Mouse (Mus musculus): ENCODE measurements around the gene Srrm3. TPM values are rescaled to one million over a fixed set of nuclear protein-coding genes. Genes with fewer than 3 reads are reported as not detected.

Srrm3 gene
- polyA plus RNA-seq, 1 experiment from 2014 or later = 0.19 TPM

DNA sequence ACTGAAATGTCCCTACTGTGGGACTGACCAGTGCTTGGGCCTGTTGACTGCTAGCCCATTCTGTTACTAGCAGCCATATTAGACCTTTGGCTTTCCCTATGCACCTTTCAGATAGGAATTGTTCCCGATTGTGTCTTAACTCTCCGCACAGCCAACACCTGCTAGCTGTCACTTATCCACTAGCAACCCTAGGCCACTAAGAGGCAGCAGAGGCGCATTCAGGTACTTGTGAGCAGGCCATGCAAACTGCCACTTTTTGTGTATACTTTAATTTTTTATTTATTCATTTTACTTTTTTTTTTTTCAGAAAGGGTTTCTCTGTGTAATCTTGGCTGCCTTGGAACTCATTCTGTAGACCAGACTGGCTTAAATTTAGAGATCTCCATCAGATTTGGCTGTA lies 94.0 kb downstream of the Srrm3 start:
- Histone ChIP-seq H3K27me3 (no peaks in the 10 kb centered on the region), H3K4me2 (replicated peaks) (no peak overlapping the region), H3K27ac (no peak overlapping the region), H3K9ac (no peak overlapping the region), H3K4me3 (no peak overlapping the region), H3K36me3 (peaks cover 2% of the 10 kb centered on the region; the same call in 1 of the 2 replicates), H3K9me3 (no peaks in the 10 kb centered on the region), H3K4me1 (peaks cover 12% of the 10 kb centered on the region; the same call in 1 of the 2 replicates)
- 71% methylated on average over 3 of the region's 3 CpGs for WGBS
- no peak for ATAC-seq (ENCODE audit: low FRiP score, low read depth)

- Histone ChIP-seq H3K27ac (no peak overlapping the region), H3K4me1 (peaks cover 16% of the 10 kb centered on the region; the same call in 1 of the 2 replicates), H3K9ac (no peak overlapping the region), H3K36me3 (peaks cover 3% of the 10 kb centered on the region), H3K27me3 (no peaks in the 10 kb centered on the region), H3K9me3 (no peaks in the 10 kb centered on the region), H3K4me3 (no peak overlapping the region), H3K4me2 (replicated peaks) (no peak overlapping the region)
- ATAC-seq (ENCODE audit: low FRiP score, low read depth) = no peak
- 68% methylated on average over 6 of the region's 6 CpGs for WGBS
These were observed 94.8 kb downstream of the Srrm3 start for GRCm38 (mm10) chr5:135901354-135902095.

GRCm38 (mm10) chr5:135903058-135903457 lies 96.4 kb downstream of the Srrm3 start:
- WGBS = 28% methylated on average over 7 of the region's 7 CpGs
- Histone ChIP-seq H3K4me2 (replicated peaks) (peak overlapping the region; percentile 66), H3K4me3 (peak overlapping the region; percentile 42), H3K27me3 (no peaks in the 10 kb centered on the region), H3K9me3 (no peaks in the 10 kb centered on the region), H3K36me3 (peaks cover 18% of the 10 kb centered on the region), H3K9ac (peak overlapping the region; percentile 52; the same call in 1 of the 2 replicates), H3K4me1 (peaks cover 16% of the 10 kb centered on the region; the same call in 1 of the 2 replicates), H3K27ac (no peak overlapping the region; the same call in 1 of the 2 replicates)
- ATAC-seq (ENCODE audit: low FRiP score, low read depth) = no peak

DNA sequence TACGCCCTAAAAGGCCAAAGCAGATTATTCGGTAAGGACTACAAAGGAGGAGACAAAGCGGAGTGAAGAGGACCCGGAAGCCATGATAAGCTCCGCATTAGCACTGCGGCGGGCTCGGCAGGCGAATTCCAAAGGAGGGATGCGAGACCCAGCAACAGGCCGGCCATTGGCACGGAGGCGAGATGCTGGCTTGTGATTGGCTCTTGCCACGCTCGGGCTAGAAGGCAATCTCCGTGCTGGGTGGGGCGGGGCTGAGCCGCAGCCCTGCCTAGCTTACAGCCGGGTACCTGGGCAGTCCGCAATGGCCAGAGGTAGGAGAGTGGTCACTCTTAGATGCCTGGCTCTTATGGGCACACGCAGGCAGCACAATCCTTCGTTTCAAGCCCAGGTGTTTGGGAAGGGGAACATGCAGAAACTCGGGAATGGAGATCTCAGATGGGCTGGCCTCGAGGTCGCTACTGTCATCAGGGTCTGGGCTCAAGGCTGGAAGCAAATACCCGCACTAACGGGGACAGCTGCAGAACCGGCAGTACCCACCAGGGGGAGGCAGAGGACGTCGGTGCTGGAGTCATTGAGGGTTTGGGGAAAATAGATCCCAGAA lies 97.0 kb downstream of the Srrm3 start:
- H3K4me2 ChIP-seq (replicated peaks) = peak overlapping the region; percentile 66
- H3K36me3 ChIP-seq = peaks cover 23% of the 10 kb centered on the region
- ATAC-seq (ENCODE audit: low FRiP score, low read depth) = peak; percentile 97
- H3K27me3 ChIP-seq = no peaks in the 10 kb centered on the region
- H3K27ac ChIP-seq = peak overlapping the region; percentile 55; the same call in 1 of the 2 replicates
- peak overlapping the region; percentile 52 for H3K9ac ChIP-seq
- H3K4me3 ChIP-seq = peak overlapping the region; percentile 42
- under 1% methylated on average over 30 of the region's 30 CpGs for WGBS
- H3K4me1 ChIP-seq = peaks cover 16% of the 10 kb centered on the region; the same call in 1 of the 2 replicates
- H3K9me3 ChIP-seq = no peaks in the 10 kb centered on the region

DNA sequence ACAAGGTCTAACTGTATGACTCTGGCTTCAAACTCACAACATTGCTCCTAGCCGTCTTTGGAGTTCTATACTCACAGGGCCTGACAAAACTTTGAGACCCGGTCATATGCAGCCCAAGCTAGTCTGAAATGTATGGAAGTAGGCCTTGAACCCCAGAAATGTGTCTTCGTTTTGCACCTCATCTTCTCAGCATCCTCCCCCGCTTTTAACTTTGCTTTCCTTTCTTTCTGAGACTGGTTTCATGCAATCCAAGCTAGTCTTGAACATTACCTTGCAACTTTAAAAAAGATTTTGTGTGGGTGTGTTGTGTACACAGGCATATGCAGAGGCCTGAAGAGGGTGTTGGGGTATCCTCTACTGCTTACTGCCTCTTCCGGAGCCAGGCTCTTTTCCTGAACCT lies 97.6 kb downstream of the Srrm3 start:
- ATAC-seq (ENCODE audit: low FRiP score, low read depth) = no peak
- 66% methylated on average over 5 of the region's 5 CpGs for WGBS
- H3K9me3 ChIP-seq = no peaks in the 10 kb centered on the region
- peak overlapping the region; percentile 42; the same call in 1 of the 2 replicates for H3K4me3 ChIP-seq
- peaks cover 16% of the 10 kb centered on the region; the same call in 1 of the 2 replicates for H3K4me1 ChIP-seq
- H3K27me3 ChIP-seq = no peaks in the 10 kb centered on the region
- peak overlapping the region; percentile 15; the same call in 1 of the 2 replicates for H3K27ac ChIP-seq
- H3K36me3 ChIP-seq = peaks cover 29% of the 10 kb centered on the region
- no peak overlapping the region; the same call in 1 of the 2 replicates for H3K9ac ChIP-seq
- peak overlapping the region; percentile 66 for H3K4me2 ChIP-seq (replicated peaks)

- no peaks in the 10 kb centered on the region for H3K27me3 ChIP-seq
- no peak for ATAC-seq (ENCODE audit: low FRiP score, low read depth)
- no peaks in the 10 kb centered on the region for H3K9me3 ChIP-seq
- H3K4me3 ChIP-seq = no peak overlapping the region
- no peak overlapping the region for H3K4me2 ChIP-seq (replicated peaks)
- peak overlapping the region; percentile 6; the same call in 1 of the 2 replicates for H3K27ac ChIP-seq
- H3K4me1 ChIP-seq = peaks cover 16% of the 10 kb centered on the region; the same call in 1 of the 2 replicates
- whole genome bisulfite sequencing = 62% methylated on average over 8 of the region's 8 CpGs
- H3K36me3 ChIP-seq = peaks cover 42% of the 10 kb centered on the region
- H3K9ac ChIP-seq = no peak overlapping the region
These were observed 98.9 kb downstream of the Srrm3 start for GRCm38 (mm10) chr5:135905320-135906225.

DNA sequence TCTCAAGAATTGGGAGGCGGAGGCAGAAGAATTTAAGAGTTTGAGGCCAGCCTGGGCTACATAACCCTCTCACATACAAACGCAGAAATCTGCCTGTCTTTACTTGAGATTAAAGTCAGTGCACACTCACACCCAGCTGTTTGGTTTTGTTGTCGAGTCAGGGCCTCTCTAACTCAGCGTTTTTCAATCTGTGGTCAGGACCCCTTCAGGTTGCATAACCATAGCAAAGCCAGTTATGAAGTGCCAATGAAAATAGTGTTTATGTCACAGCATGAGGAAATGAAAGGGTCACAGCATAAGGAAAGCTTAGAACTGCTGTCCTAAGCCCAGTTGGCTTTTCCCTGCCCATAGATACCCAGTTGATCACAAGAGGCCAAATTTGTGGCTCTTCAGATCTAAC lies 100.2 kb downstream of the Srrm3 start:
- Histone ChIP-seq H3K36me3 (peaks cover 54% of the 10 kb centered on the region), H3K4me3 (no peak overlapping the region), H3K4me1 (peaks cover 16% of the 10 kb centered on the region; the same call in 1 of the 2 replicates), H3K9me3 (no peaks in the 10 kb centered on the region), H3K4me2 (replicated peaks) (no peak overlapping the region), H3K9ac (no peak overlapping the region), H3K27ac (no peak overlapping the region), H3K27me3 (no peaks in the 10 kb centered on the region)
- 85% methylated on average over 4 of the region's 4 CpGs for WGBS
- ATAC-seq (ENCODE audit: low FRiP score, low read depth) = no peak

DNA sequence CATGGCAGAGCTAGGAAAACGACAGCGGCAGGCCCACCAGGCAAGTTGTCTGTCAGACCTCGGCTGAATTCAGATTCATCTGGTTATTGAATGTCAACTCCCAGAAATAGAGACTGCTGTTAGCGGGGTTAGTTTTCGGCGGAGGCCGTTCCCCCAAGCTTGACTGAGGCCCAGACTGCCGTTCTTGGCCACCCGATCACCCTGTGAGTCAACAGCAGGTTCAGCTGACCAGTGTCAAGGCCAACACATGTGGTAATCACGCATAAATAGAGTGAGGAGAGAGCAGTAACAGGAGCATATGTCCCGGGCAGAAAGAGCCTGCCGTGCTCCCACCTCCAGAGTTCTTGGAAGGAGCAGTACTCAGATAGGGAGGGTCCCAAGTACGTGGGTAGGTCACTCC lies 100.6 kb downstream of the Srrm3 start:
- Histone ChIP-seq H3K9me3 (no peaks in the 10 kb centered on the region), H3K9ac (no peak overlapping the region), H3K4me2 (replicated peaks) (no peak overlapping the region), H3K27me3 (no peaks in the 10 kb centered on the region), H3K4me1 (peaks cover 16% of the 10 kb centered on the region; the same call in 1 of the 2 replicates), H3K27ac (no peak overlapping the region; the same call in 1 of the 2 replicates), H3K4me3 (no peak overlapping the region), H3K36me3 (peaks cover 56% of the 10 kb centered on the region)
- WGBS = 86% methylated on average over 13 of the region's 13 CpGs
- no peak for ATAC-seq (ENCODE audit: low FRiP score, low read depth)

GRCm38 (mm10) chr5:135908185-135908584 lies 101.5 kb downstream of the Srrm3 start:
- H3K4me2 ChIP-seq (replicated peaks) = no peak overlapping the region
- no peak overlapping the region for H3K27ac ChIP-seq
- WGBS = 82% methylated on average over 12 of the region's 12 CpGs
- no peaks in the 10 kb centered on the region for H3K27me3 ChIP-seq
- no peak for ATAC-seq (ENCODE audit: low FRiP score, low read depth)
- H3K9ac ChIP-seq = no peak overlapping the region
- H3K36me3 ChIP-seq = peaks cover 65% of the 10 kb centered on the region
- H3K4me3 ChIP-seq = no peak overlapping the region
- no peaks in the 10 kb centered on the region for H3K9me3 ChIP-seq
- peaks cover 11% of the 10 kb centered on the region; the same call in 1 of the 2 replicates for H3K4me1 ChIP-seq

DNA sequence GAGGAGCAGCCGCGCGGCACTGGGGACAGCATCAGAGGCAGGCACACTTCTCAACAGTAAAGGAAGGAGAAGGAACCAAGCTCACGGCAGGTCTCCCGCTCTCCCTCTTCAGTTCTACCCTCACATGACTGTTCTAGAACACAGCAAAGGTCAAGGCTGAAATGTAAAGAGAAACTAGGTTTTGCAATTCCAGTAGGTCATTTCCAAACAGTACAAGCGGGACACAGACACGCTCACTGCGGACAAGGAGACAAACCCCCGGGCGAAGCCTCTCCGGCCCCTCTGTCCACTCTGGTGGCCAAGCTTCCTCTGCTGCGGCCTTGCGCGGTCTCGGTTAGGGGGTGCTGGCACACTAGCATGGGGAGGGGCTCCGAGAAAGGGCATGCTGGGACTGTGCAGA lies 102.3 kb downstream of the Srrm3 start:
- 93% methylated on average over 16 of the region's 16 CpGs for WGBS
- no peak overlapping the region for H3K4me3 ChIP-seq
- peaks cover 9% of the 10 kb centered on the region; the same call in 1 of the 2 replicates for H3K4me1 ChIP-seq
- H3K36me3 ChIP-seq = peaks cover 73% of the 10 kb centered on the region
- no peak for ATAC-seq (ENCODE audit: low FRiP score, low read depth)
- no peak overlapping the region for H3K27ac ChIP-seq
- no peaks in the 10 kb centered on the region for H3K9me3 ChIP-seq
- no peak overlapping the region for H3K9ac ChIP-seq
- no peak overlapping the region for H3K4me2 ChIP-seq (replicated peaks)
- H3K27me3 ChIP-seq = no peaks in the 10 kb centered on the region

GRCm38 (mm10) chr5:135909646-135910045 lies 103.0 kb downstream of the Srrm3 start:
- Histone ChIP-seq H3K36me3 (peaks cover 78% of the 10 kb centered on the region), H3K27me3 (no peaks in the 10 kb centered on the region), H3K4me2 (replicated peaks) (no peak overlapping the region), H3K9ac (no peak overlapping the region), H3K4me3 (no peak overlapping the region), H3K9me3 (no peaks in the 10 kb centered on the region), H3K4me1 (peaks cover 4% of the 10 kb centered on the region; the same call in 1 of the 2 replicates), H3K27ac (no peak overlapping the region)
- no peak for ATAC-seq (ENCODE audit: low FRiP score, low read depth)
- 85% methylated on average over 10 of the region's 10 CpGs for WGBS
